Mouse (Mus musculus): ENCODE measurements around the gene Gm8108. TPM values are rescaled to one million over a fixed set of nuclear protein-coding genes. Genes with fewer than 3 reads are reported as not detected.
A peak's percentile ranks its signal among the peaks of the same experiment; 100 is the strongest.
"Not testable (repeated sequence)": the region's sequence is repeated elsewhere in the genome, so short reads cannot be mapped to it uniquely, and the experiment has no call there.

The Gm8108 gene
- polyA plus RNA-seq (2015; fragmentation: Nextera tagmentation; extraction: Ambion mirVana): 0.81 and 1.3 TPM in 2 replicates

DNA sequence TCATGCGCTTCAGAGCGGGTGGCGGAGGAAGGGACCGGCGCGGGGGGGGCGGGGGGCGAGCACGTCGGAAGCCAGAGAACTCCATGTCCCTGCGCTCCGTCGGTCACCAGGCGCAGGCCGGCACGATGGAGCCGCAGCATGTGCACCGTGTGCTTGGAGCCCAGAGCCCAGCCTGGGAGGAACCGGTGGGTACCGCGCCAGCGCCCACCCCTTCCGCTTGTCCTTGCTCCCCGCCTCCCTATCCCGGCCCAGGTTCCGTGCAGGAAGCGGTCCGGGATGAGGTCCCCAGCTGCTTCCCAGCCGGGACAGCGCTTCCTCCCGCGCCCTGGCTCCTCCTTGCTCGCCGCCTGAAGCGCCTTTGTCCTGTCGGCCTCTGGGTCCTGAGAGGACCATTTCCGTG is at the start of gene Gm8108:
Gene Gm8108, plus strand, starts transcription at position 101 of the 400 bp plus-strand sequence.
- H3K27me3 ChIP-seq; H3K36me3 ChIP-seq; H3K4me1 ChIP-seq; H3K9me3 ChIP-seq; ATAC-seq (ENCODE audit: insufficient number of reproducible peaks, insufficient read depth, low FRiP score, low TSS enrichment, low read depth); H3K27ac ChIP-seq: not testable (repeated sequence)
- 7% methylated on average over 32 of the region's 37 CpGs for WGBS
- H3K4me2 ChIP-seq: peak within 1 kb of the TSS; percentile 60
- peak within 1 kb of the TSS; percentile 47 for H3K4me3 ChIP-seq
- H3K9ac ChIP-seq: peak within 1 kb of the TSS; percentile 55; the same call in 1 of the 2 replicates

DNA sequence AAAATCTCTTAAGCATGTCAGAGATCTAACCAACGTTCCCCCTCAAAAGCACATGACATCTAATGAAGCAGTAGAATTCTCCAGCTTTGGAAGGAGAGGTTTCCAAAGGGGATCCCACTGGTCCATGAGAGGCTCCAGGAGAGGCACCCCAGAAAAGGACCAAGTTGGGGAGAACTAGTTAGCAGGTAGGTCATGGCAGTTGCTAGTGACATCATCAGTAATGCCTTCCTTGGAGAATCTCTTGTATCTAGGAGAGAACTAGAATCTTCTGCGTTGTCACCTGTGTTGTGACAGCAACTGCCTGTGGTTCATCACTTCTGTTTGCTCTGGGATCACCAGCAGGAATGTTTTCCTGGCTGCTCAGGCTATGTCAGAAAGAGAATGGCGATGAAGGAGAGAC is 26.5 kb upstream of the Gm8108 start, which contains the start of gene Gm3115:
Gene Gm3115, plus strand, starts transcription at position 301 of the 400 bp plus-strand sequence.
- H3K4me3 ChIP-seq: not testable (repeated sequence)

DNA sequence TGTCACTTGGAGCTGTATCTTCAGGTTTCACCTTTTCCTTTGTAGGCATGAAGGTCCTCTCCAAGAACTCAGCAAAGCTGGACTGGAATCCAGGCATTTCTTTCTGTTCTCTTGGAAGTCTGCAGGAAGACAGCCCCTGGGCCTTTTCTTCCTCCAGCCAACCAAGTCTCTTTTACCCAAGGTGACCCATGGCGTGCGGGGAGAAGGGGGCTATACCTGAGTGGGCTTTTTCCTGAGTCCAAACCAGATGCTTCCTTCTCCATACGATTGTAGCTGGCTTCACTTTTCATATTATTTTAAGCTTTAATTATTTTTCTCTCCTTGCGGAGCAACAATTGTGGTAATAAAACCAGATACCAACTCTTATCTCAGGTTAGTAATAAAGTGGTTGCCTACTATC is 31.3 kb downstream of the Gm8108 start:
- not testable (repeated sequence) for H3K9me3 ChIP-seq; H3K36me3 ChIP-seq; ATAC-seq (ENCODE audit: insufficient number of reproducible peaks, insufficient read depth, low FRiP score, low TSS enrichment, low read depth); H3K9ac ChIP-seq; H3K4me1 ChIP-seq; H3K27me3 ChIP-seq; H3K4me3 ChIP-seq; H3K4me2 ChIP-seq; H3K27ac ChIP-seq
- WGBS: 90% methylated on average over 4 of the region's 4 CpGs

More for the DNA sequence above, 26.5 kb upstream of the Gm8108 start, which contains the start of gene Gm3115:
- H3K4me1 ChIP-seq; H3K9me3 ChIP-seq; H3K27ac ChIP-seq; H3K4me2 ChIP-seq; ATAC-seq (ENCODE audit: insufficient number of reproducible peaks, insufficient read depth, low FRiP score, low TSS enrichment, low read depth); H3K36me3 ChIP-seq; H3K9ac ChIP-seq; H3K27me3 ChIP-seq: not testable (repeated sequence)
- 61% methylated on average over 3 of the region's 3 CpGs for WGBS

DNA sequence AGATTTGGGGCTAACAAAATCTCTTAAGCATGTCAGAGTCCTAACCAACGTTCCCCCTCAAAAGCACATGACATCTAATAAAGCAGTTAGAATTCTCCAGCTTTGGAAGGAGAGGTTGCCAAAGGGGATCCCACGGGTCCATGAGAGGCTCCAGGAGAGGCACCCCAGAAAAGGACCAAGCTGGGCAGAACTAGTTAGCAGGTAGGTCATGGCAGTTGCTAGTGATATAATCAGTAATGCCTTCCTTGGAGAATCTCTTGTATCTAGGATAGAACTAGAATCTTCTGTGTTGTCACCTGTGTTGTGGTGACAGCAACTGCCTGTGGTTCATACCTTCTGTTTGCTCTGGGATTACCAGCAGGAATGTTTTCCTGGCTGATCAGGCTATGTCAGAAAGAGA is 54.4 kb downstream of the Gm8108 start, which contains the start of gene Gm3127:
Gene Gm3127, plus strand, starts transcription at position 301 of the 400 bp plus-strand sequence.
- not testable (repeated sequence) for H3K4me1 ChIP-seq; ATAC-seq (ENCODE audit: insufficient number of reproducible peaks, insufficient read depth, low FRiP score, low TSS enrichment, low read depth); H3K36me3 ChIP-seq; H3K9ac ChIP-seq; H3K4me2 ChIP-seq; H3K9me3 ChIP-seq; H3K27ac ChIP-seq; H3K27me3 ChIP-seq; H3K4me3 ChIP-seq
- WGBS: 77% methylated on average over 1 of the region's 2 CpGs

DNA sequence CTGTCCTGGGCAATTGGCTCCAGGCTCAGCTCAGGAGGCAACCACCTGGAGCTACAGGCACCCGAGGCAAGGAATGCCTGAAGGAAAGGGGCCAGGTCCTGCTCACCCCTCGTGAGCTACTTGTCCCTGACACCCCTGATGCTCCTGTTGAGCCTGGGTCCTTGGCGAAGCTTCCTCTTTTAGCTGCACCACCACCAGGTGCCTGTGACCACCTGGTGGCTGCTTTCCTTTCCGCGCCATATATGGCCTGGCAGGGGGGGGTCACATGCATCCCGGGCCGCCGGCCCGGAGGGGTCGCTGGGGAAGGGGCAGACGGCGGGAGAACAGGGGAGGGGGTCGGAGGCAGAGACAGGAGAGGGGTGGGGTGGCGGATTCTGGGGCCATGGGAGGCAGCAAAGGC is 71.7 kb downstream of the Gm8108 start:
- H3K4me3 ChIP-seq: peak overlapping the region; percentile 38
- not testable (repeated sequence) for H3K9me3 ChIP-seq; H3K36me3 ChIP-seq; H3K4me1 ChIP-seq; H3K27ac ChIP-seq; H3K27me3 ChIP-seq; ATAC-seq (ENCODE audit: insufficient number of reproducible peaks, insufficient read depth, low FRiP score, low TSS enrichment, low read depth)
- peak overlapping the region; percentile 65 for H3K4me2 ChIP-seq
- H3K9ac ChIP-seq: peak overlapping the region; percentile 52
- WGBS: 4% methylated on average over 14 of the region's 14 CpGs

Other genes with a start within 250 kb of the Gm8108 start
- not detected in 2 replicates for gene Gm2916, start 226.4 kb upstream of the Gm8108 start, polyA plus RNA-seq (2015; fragmentation: Nextera tagmentation; extraction: Ambion mirVana)
- gene Gm3029, start 178.8 kb upstream of the Gm8108 start, polyA plus RNA-seq (2015; fragmentation: Nextera tagmentation; extraction: Ambion mirVana): not detected in 2 replicates
- gene Gm3095, start 147.0 kb upstream of the Gm8108 start, polyA plus RNA-seq (2015; fragmentation: Nextera tagmentation; extraction: Ambion mirVana): not detected in 2 replicates
- gene Gm3099, start 112.1 kb upstream of the Gm8108 start, polyA plus RNA-seq (2015; fragmentation: Nextera tagmentation; extraction: Ambion mirVana): not detected in 2 replicates
- 0.28 and 0.65 TPM in 2 replicates for gene Gm5796, start 86.6 kb upstream of the Gm8108 start, polyA plus RNA-seq (2015; fragmentation: Nextera tagmentation; extraction: Ambion mirVana)
- not detected in 2 replicates for gene Gm3115, start 26.4 kb upstream of the Gm8108 start, polyA plus RNA-seq (2015; fragmentation: Nextera tagmentation; extraction: Ambion mirVana)
- gene Gm3127, start 54.5 kb downstream of the Gm8108 start, polyA plus RNA-seq (2015; fragmentation: Nextera tagmentation; extraction: Ambion mirVana): not detected in 2 replicates
- 0.58 and 0.81 TPM in 2 replicates for gene Gm2974, start 72.0 kb downstream of the Gm8108 start, polyA plus RNA-seq (2015; fragmentation: Nextera tagmentation; extraction: Ambion mirVana)
- not detected in 2 replicates for gene Gm3138, start 139.1 kb downstream of the Gm8108 start, polyA plus RNA-seq (2015; fragmentation: Nextera tagmentation; extraction: Ambion mirVana)
- gene Gm3149, start 206.8 kb downstream of the Gm8108 start, polyA plus RNA-seq (2015; fragmentation: Nextera tagmentation; extraction: Ambion mirVana): not detected in 2 replicates
- 0.30 and 0.59 TPM in 2 replicates for gene 2610042L04Rik, start 224.2 kb downstream of the Gm8108 start, polyA plus RNA-seq (2015; fragmentation: Nextera tagmentation; extraction: Ambion mirVana)